Mouse (Mus musculus) megakaryocyte-erythroid progenitor cell, adult 5-6 weeks (primary cell): ENCODE data around the gene Reep3. TPM values are rescaled to one million over a fixed set of nuclear protein-coding genes. Genes with fewer than 3 reads are reported as not detected.

Experiments used
- ATAC-seq: replicated peaks from 2 replicates; pipeline ENCODE4 v1.8.0; 2016; ENCODE audit warnings: mild to moderate bottlenecking, inconsistent platforms; ENCODE audit not compliant: severe bottlenecking, poor library complexity, low FRiP score, low TSS enrichment
- total RNA-seq, 2 experiments: library from RNA; stranded (forward) in 1 of 2; stranded (reverse) in 1 of 2; fragments of 200-1000, 215-1000 nt in 1 of 2; fragments of >200 nt in 1 of 2; fragmentation: Nextera tagmentation in 1 of 2; gene quantifications; 2 replicates each; pipeline ENCODE4 v1.2.3; 2014 to 2017

Gene Reep3
- total RNA-seq, 2 experiments from 2014 or later, result 3.6 to 9.1 TPM

DNA sequence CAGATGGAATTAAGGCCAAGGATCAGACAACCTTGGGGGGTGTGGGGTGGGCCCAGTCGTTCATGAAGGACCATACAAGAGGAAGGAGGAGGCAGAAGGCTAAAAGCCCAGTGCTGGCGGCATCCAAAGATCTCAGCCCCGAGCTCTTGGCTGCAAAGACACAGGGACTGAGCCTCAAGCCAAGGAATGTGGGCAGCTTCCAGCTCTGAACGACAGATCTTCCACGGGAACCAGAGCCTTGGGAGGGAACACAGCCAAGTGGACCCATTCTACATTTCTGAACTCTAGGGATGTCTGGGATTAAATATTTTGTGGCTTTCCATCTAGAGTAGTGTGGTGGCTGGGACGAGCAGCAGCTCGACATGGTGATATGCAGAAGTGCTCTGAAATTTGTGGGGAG is 38.4 kb downstream of the Reep3 start:
- ATAC-seq, result no peak

DNA sequence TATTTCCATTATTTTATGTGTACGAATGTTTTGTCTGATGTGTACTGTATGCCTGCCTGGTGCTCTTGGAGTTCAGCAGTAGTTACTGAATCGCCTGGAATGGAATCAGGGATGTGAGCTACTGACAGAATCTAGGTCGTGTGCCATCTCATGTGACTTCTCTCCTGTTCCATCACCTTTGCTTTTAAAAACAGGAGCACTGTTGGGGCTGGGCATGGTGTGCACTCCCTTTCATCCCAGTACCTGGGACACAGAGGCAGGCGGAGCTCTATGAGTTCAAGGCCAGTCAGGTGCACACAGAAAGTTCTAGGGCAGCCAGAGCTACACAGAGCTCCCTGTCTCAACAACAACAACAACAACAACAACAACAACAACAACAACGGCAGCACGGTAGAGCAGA is 39.0 kb downstream of the Reep3 start:
- no peak for ATAC-seq

DNA sequence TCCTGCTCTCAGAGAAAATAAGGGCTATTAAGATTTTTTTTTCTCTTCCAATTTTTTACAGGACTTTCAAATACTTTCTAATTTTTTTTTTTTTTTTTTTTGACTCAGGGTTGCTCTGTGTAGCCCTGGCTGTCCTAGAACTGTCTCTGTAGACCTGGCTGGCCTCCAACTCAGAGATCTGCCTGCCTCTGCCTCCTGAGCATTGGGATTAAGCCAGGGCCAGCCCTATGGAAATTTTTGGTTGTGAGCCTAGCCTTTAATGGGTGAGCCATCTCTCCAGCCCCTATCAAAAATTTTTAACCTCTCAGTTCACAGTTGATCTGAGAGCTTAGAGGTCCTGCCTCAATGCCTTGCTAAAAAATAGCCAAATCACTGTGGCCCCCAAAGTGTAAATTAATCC is 39.5 kb downstream of the Reep3 start:
- ATAC-seq, result no peak

DNA sequence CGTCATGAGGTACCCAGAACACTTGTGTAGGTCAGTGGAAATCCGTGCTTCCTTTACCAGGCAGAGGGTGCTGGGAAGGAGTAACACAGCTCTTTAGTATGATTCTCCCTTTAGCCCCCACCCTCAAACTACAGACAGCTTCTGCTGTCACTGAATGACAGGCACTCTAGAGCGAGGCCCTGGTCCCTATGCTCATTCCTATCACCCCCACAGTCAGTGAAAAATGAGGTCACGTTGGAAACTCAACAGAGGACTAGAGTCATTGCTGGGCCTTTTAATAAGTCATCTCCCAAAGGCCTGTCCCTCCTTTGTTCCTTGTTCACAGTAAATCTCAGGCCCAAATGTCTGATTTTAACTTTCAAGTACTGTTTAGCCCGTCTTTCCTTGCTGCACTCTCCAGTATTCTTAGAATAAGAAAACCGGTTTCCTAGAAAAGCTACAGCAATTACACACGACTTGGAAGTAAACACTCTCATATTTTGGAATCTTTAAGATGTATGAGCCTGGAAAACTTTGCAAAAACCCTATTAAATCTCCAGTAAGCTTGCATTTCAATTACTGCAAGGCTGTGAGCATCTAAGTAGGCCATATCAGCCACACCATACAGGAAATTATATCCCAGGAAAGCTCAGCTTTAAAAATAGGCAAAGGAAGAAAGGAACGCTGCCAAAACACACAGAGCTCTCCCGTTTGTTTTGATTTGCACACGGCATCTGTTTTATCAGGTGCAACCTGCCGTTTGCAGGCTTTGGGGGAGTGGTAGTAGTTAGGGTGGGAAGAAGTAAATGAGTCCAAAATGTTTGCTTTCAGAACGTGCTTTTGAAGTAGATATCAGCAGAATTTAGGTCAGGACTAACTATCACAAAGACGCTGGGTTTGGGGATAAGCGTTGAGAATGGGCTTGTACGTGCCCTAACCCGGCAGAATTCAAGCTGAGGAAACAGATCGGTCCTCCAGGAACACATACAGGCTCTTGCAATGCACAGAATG is 40.6 kb downstream of the Reep3 start:
- peak; percentile 61 for ATAC-seq

DNA sequence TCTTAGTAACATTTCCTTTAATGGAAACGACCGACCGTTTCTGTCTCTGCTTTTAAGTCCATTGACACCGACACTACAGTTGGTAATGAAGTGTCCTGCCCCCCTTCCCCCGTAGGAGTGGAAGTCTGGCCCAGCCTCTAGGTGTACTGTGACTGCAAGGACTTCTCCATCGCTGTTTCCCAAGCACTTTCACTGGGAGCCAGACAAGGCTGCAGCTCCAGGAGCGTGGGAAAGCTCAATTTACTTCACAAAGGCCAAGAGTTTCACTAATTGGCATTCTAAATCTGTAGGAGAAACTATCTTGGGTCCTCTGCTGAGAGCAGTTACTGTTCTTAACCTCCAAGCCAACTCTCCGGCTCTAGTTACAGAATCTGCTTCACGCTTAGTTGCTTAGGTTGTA is 43.3 kb downstream of the Reep3 start:
- no peak for ATAC-seq

DNA sequence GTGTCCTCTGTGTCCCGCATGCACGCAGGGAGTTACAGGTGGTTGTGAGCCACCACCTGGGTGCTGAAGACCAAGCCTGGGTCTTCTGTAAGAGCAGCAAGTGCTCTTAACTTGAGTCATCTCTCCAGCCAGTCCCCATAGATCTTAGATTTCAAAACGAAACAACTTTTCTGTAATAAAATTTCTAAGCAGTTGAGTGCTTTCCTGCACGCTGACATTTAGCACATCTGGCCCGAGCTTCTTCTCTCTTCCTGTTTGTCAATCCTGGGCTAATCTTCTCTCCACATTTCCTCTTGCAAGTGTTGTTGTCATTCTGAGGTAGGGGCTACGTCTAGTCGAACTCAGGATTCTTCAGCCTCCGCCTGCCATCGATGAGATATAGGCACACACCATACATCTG is 44.3 kb downstream of the Reep3 start:
- ATAC-seq, result no peak

DNA sequence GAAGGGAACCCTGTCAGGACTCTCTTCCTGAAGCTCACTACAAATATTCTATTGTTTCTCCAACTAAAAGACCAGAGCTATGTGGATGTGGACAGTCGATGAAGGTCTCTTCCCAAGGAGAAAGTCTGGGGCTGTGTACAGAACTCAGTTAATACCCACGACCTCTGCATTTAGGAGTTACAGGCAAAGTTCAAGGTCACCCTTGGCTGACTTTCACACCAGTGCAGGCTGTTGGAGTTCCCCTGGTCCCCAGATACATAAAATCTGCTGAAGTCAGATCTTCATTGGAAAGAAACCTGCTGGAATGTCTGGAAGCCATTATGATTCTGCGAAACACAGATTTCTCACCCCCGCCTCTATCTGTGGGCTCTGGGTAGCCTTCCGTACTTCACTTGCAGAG is 45.3 kb downstream of the Reep3 start:
- ATAC-seq, result no peak

DNA sequence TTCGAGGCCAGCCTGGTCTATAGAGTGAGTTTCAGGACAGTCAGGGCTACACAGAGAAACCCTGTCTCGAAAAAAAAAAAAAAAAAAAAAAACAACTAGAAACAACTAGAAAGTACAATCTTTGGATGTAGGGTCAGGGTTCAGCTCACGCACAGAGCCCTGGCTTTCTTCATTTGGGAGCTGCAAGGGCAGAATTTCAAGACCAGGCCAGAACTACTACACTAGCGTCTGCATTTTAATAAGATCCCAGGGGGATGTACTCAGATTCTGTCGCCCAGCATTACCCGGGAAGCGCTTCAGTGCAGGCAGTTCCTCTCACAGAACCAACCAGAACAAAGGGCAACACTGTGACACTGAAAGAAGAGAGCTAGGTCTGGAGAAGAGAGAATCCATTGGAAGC is 46.0 kb downstream of the Reep3 start:
- ATAC-seq, result no peak

DNA sequence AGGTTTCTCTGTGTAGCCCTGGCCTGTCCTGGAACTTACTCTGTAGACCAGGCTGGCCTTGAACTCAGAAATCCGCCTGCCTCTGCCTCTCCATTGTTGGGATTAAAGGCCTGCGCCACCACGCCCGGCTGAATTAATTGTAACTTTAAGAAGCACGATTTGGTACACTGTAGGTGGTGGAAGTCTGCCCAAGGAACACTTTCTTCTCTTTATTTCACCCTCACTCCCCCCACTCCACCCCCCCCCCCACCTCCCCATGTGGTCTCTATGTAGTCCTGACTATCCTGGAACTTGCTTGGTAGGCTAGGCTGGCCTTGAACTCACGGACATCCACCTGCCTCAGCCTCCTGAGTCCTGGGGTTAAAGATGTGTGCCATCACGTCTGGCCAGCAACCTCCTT is 47.1 kb downstream of the Reep3 start:
- ATAC-seq, result no peak

DNA sequence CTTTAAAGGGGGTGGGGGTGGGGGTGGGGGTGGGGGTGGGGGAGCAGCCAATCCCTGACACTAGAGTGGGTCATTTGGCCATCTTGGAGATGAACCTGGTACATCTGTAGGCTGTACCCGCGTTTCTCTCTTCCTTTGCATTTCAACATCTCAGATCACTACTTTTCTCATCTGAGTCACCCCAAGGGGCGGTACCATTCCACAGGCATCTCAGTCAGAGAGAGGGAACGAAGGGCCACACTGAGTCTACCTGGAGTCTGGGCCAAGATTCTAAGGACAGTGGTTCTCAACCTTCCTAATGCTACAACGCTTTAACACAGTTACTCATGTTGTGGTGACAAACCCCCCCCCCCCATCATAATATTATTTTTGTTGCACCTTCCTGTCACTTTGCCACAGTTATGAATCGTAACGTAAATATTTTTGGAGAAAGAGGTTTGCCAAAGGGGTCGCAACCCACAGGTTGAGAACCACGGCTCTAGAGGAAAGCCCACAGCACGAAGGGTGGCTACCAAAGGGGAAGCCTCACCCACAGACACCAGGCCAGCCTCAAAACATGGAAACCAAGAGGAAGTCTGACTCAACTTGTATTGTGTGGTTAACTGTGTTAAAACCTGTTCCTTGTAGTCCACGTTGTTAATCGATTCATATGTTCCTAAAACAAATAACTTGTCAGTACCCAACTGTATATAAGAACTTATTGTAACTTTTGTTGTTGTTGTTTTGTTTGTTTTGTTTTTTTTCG is 47.7 kb downstream of the Reep3 start:
- ATAC-seq, result no peak

DNA sequence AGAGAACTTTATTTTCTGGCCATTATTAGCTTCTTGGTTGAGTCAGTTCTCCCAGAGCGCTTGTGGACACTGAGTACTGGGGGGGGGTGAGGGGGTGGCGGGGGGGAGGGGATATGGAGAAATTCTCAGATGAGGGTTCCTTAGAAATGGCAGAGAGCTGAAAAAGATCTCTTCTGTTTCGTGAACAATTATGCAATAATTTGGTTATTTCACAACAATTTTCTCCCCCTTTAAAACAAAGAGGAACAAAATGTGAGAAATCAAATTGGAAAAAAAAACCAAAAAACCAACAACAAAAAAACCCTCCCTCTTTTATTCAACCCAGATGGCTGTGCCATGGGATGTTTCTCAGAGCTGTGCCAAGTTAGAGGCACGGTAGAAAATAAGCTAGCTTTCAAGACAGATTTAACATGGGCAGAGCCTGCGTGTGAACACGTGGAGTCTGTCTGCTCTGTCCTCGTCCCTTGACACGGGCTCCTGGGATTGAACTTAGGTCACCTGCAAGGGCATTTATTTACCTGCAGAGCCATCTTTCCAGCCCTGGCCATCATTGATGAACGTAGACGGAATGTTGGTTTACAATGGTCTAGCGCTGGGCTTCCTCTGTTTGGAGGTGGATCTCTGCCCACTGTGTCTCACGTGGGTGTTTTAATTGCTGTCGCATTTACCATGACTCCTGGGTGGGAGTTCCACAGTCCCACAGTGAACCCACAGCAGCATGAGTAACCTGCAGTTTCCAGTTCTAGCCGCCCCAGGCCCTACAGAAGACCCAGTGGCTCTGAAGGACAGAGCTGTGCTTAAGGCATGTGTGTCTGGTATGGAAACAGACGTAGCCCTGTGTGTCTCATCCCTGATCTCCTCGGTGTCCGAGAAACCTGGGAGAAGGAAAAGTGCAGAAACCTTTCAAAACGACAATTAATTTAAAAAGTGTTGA is 48.8 kb downstream of the Reep3 start:
- ATAC-seq, result no peak

DNA sequence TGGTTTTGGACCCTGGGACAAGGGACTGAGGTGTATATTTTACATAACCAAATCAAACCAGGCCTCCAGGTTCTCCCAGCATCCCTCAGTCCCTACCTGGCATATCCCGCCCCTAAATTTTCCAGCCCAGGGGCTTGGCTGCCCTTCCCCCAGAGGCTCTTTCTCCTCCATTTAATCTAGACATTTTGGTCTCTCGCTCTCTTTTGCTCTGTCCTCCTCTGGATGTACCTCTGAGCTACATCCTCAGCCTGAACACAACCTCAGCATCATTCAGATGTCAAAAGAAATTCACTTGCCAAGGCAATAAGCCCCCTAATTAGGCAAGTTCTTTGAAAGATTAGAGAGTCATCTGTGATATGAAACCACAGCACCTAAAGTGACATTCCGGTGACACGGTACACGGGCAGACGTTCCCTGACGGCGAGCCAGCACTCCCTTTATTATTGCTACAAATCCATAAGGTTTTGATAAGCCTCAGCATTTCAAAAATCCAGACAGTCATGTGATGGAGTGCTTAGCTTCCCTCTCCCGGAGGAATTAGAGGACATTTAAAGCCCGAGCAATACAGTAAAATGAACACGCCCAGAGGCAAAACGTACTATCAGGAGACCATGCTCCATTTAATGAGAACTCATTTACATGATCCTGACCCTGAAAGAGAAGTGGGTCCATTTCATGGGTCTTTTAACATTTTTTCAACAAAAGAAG is 51.4 kb downstream of the Reep3 start:
- no peak for ATAC-seq

DNA sequence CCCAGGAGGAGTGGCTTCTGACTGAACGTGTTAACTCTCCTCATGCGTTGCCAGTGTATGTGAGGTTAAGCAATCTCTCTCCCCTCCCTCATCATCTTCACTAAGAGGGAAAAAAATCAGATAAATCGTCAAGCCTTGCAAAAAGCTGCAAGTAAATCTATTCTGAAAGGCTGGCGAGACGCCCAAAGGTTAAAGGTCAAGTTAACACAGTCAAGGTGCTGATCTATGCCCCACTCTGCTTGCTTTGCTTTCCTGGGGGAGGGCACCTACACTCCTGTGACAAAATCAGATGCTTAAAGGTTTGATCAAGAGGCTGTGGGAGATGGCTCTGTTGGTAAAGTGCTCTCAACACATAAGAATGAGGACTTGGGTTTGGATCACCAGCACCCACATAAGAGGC is 52.4 kb downstream of the Reep3 start:
- ATAC-seq, result no peak

DNA sequence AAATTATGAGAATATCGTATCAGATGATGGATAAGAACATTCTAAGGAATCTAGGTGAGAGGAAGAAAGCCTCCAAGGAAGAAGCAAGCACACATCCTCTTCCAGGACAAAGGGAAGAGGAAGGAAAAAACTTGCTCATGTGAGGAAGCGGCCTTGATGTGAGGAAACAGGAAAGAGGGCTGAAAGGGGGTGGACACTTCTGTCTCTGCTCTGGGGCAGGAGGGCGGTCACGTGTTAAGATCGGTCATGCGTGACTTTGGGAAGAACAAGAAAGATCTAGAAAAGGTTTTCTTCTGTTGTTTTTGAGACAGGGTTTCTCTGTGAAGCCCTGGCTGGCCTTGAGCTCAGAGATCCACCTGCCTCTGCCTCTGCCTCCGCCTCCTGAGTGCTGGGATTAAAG is 53.5 kb downstream of the Reep3 start:
- ATAC-seq, result no peak

DNA sequence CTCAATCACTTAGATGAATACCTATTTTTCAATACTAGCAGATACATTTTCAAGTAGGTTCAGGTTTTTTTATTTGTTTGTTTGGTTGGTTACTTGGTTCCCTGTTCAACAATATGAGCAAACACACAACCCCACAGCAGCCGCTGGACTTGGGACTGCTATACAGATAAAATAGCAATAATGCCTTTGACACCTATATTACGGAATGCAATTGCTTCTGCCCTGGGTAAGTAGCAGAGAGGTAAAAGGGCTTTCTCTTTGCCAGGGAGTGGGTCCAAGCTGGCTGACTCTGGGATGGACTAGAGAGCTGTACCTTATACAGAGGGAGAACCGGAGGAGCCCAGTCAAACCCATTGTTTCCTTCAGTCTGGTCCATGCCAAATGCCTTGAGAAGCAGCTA is 56.3 kb downstream of the Reep3 start:
- no peak for ATAC-seq

DNA sequence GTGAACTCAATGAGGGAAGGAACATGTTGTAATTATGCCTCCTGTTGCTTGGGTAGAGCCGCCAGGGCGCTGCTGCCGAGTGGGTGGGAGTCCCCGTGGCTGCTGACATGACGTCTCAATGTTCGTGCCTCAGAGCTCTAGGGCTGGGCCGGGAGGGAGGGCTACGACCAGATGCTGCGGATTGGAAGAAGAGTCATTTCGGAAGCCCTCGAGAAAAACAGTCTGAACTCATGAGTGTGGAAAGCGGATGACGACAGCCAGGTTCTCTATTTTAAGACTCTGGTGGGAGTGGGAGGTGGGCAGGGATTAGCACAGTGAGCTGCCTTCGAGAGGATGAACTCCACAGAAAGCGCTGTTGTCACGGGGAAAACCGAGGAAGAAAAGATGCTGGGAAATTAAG is 57.7 kb downstream of the Reep3 start:
- no peak for ATAC-seq

DNA sequence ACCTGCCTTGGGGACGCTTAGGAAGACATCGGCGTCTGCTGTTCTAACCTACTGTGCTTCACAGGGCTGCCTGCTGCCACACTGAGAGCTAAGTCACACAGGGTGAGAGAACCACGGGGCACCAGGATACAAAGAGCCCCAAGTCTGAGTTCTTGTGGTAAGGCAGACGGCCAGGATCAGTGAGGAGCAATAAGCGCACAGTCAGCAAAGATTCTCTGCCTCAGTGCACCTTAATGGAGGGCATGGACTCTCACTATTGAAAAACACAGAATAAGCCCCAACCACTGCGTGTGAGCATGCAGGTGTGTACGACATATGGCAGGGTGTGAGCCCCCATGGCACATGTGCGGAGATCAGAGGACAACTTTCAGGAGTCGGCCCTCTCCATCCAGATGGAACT is 60.2 kb downstream of the Reep3 start:
- ATAC-seq, result no peak

DNA sequence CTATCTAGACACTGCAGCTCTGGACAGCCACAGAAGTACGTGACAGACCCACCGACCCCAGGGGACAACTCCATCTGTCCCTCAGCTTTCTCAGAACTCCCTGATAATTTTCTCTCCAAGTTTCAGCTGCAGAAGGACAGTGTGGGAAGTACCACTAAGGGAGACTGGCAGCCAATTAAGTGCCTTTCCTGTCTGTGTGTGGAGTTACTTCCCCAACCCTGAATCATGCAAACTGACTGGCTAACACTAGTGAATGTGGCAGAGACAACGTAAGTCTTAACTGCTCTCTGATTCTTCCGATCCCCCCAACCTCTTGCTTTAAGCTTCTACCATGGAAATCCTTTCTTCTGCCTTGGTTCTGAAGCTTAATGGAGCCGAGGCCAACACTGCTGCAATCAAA is 60.6 kb downstream of the Reep3 start:
- ATAC-seq, result no peak

DNA sequence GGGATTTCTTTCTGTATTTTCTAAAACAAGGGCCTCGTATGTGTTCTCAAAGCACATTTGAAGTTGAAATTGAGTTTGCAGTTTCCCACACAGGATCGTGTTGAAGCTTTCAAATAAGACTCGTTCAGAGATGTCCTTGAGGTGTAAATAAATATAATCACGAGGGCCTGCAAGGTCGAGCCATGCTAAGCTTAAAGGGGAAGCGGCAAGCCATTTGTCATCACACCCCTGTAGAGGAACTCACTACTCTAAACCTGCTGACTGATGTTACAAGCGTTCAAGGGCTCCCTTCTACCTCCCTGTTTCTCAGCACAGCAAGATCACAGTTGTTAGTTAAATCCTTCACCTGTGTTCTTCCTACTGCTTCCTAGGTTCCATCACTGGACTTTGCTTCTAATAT is 65.6 kb downstream of the Reep3 start:
- ATAC-seq, result no peak
